Mouse (Mus musculus): ENCODE results near the gene Dnm3. TPM values are rescaled to one million over a fixed set of nuclear protein-coding genes. Genes with fewer than 3 reads are reported as not detected.

Dnm3 gene
- total and polyA plus RNA-seq, 3 experiments: not detected

GRCm38 (mm10) chr1:162469752-162470280 is 8.0 kb downstream of the Dnm3 start:
- Histone ChIP-seq H3K27me3 (ENCODE audit: control insufficient read depth in 1 of 2, insufficient read depth in 2 of 2, low read length in 2 of 2) (peaks cover 0 to 4% of the 10 kb centered on the region in 2 experiments; a peak in 2 of 4 replicates), H3K9me3 (replicated peaks; ENCODE audit: insufficient read depth, low read length) (no peaks in the 10 kb centered on the region), H3K4me1 (ENCODE audit: control insufficient read depth in 1 of 2, insufficient read depth in 2 of 2, low read length in 2 of 2) (no peaks in the 10 kb centered on the region), H3K36me3 (ENCODE audit: control insufficient read depth in 1 of 2, insufficient read depth in 2 of 2, low read length in 2 of 2) (no peaks in the 10 kb centered on the region), H3K79me2 (ENCODE audit: control insufficient read depth, insufficient read depth, low read length, poor library complexity) (no peaks in the 10 kb centered on the region), H3K27ac (ENCODE audit: control insufficient read depth, low read depth, low read length) (no peak overlapping the region), H3K9ac (ENCODE audit: control insufficient read depth, low read depth, low read length, poor library complexity, severe bottlenecking) (no peak overlapping the region), H3K4me3 (ENCODE audit: control insufficient read depth in 1 of 2, insufficient read depth in 1 of 2, low read depth in 2 of 2, low read length in 2 of 2) (no peak overlapping the region)
- TF ChIP-seq TAL1 (IDR thresholded peaks at IDR 0.05; ENCODE audit: low read length) (no peak), POLR2A (IDR thresholded peaks at IDR 0.05; ENCODE audit: control insufficient read depth in 1 of 2, insufficient read depth in 1 of 2, low read depth in 1 of 2, low read length in 2 of 2, poor library complexity in 1 of 2) (no peak)
- no peak for DNase-seq (ENCODE audit: low read depth, low spot score)

- peaks cover 0 to 9% of the 10 kb centered on the region in 2 experiments; a peak in 3 of 4 replicates for H3K27me3 ChIP-seq (ENCODE audit: control insufficient read depth in 1 of 2, insufficient read depth in 2 of 2, low read length in 2 of 2)
Observed at GRCm38 (mm10) chr1:162463676-162464075, 14.2 kb downstream of the Dnm3 start.

GRCm38 (mm10) chr1:162458711-162459110 is 19.1 kb downstream of the Dnm3 start:
- H3K27me3 ChIP-seq (ENCODE audit: control insufficient read depth in 1 of 2, insufficient read depth in 2 of 2, low read length in 2 of 2): no peaks in the 10 kb centered on the region; a peak in 1 of 4 replicates
- no peaks in the 10 kb centered on the region for H3K4me1 ChIP-seq (ENCODE audit: control insufficient read depth in 1 of 2, insufficient read depth in 2 of 2, low read length in 2 of 2)
- TF ChIP-seq JUND (IDR thresholded peaks at IDR 0.05; ENCODE audit: low read depth, low read length): no peak
- no peak for TF ChIP-seq SMC3 (IDR thresholded peaks at IDR 0.05; ENCODE audit: low read depth, low read length)
- no peak for TF ChIP-seq CHD2 (IDR thresholded peaks at IDR 0.05; ENCODE audit: low read length)
- no peak for TF ChIP-seq USF2 (IDR thresholded peaks at IDR 0.05; ENCODE audit: borderline replicate concordance in 1 of 2, insufficient read depth in 1 of 2, low read depth in 1 of 2, low read length in 2 of 2)
- TF ChIP-seq CTCF (IDR thresholded peaks at IDR 0.05 in 2 of 3, conservative IDR thresholded peaks at IDR 0.05 in 1 of 3; ENCODE audit: control insufficient read depth in 1 of 3, insufficient read depth in 1 of 3, low read depth in 2 of 3, low read length in 3 of 3, poor library complexity in 1 of 3, severe bottlenecking in 1 of 3): no peak
- no peak for TF ChIP-seq USF1 (IDR thresholded peaks at IDR 0.05; ENCODE audit: low read depth, low read length)
- TF ChIP-seq ZNF384 (IDR thresholded peaks at IDR 0.05; ENCODE audit: low read depth, low read length): no peak
- no peak for TF ChIP-seq MYC (IDR thresholded peaks at IDR 0.05; ENCODE audit: low read depth, low read length)
- no peak for TF ChIP-seq TBP (IDR thresholded peaks at IDR 0.05; ENCODE audit: low read depth, low read length)
- no peak for TF ChIP-seq ZMIZ1 (IDR thresholded peaks at IDR 0.05; ENCODE audit: low read depth, low read length)
- TF ChIP-seq MXI1 (IDR thresholded peaks at IDR 0.05; ENCODE audit: low read depth, low read length): no peak
- TF ChIP-seq MAFK (IDR thresholded peaks at IDR 0.05; ENCODE audit: borderline replicate concordance, low read depth, low read length): no peak
- TF ChIP-seq MAX (IDR thresholded peaks at IDR 0.05; ENCODE audit: low read length): no peak
- no peak for TF ChIP-seq ETS1 (IDR thresholded peaks at IDR 0.05; ENCODE audit: low read depth, low read length)
- TF ChIP-seq TCF12 (IDR thresholded peaks at IDR 0.05; ENCODE audit: low read depth, low read length): no peak
- no peaks in the 10 kb centered on the region for H3K79me2 ChIP-seq (ENCODE audit: control insufficient read depth, insufficient read depth, low read length, poor library complexity)
- H3K9ac ChIP-seq (ENCODE audit: control insufficient read depth, low read depth, low read length, poor library complexity, severe bottlenecking): no peak overlapping the region
- no peak overlapping the region for H3K4me3 ChIP-seq (ENCODE audit: control insufficient read depth in 1 of 2, insufficient read depth in 1 of 2, low read depth in 2 of 2, low read length in 2 of 2)
- H3K27ac ChIP-seq (ENCODE audit: control insufficient read depth, low read depth, low read length): no peak overlapping the region
- H3K9me3 ChIP-seq (replicated peaks; ENCODE audit: insufficient read depth, low read length): no peaks in the 10 kb centered on the region
- no peaks in the 10 kb centered on the region for H3K36me3 ChIP-seq (ENCODE audit: control insufficient read depth in 1 of 2, insufficient read depth in 2 of 2, low read length in 2 of 2)
- no peak for DNase-seq (ENCODE audit: low read depth, low spot score)

More at GRCm38 (mm10) chr1:162463676-162464075, 14.2 kb downstream of the Dnm3 start:
- Histone ChIP-seq H3K4me1 (ENCODE audit: control insufficient read depth in 1 of 2, insufficient read depth in 2 of 2, low read length in 2 of 2) (no peaks in the 10 kb centered on the region), H3K9ac (ENCODE audit: control insufficient read depth, low read depth, low read length, poor library complexity, severe bottlenecking) (no peak overlapping the region), H3K9me3 (replicated peaks; ENCODE audit: insufficient read depth, low read length) (no peaks in the 10 kb centered on the region), H3K4me3 (ENCODE audit: control insufficient read depth in 1 of 2, insufficient read depth in 1 of 2, low read depth in 2 of 2, low read length in 2 of 2) (no peak overlapping the region), H3K27ac (ENCODE audit: control insufficient read depth, low read depth, low read length) (no peak overlapping the region), H3K79me2 (ENCODE audit: control insufficient read depth, insufficient read depth, low read length, poor library complexity) (no peaks in the 10 kb centered on the region), H3K36me3 (ENCODE audit: control insufficient read depth in 1 of 2, insufficient read depth in 2 of 2, low read length in 2 of 2) (no peaks in the 10 kb centered on the region)
- DNase-seq (ENCODE audit: low read depth, low spot score): no peak
- no peak for TF ChIP-seq CHD2 (IDR thresholded peaks at IDR 0.05; ENCODE audit: low read length)
- TF ChIP-seq ELF1 (IDR thresholded peaks at IDR 0.05; ENCODE audit: low read depth, low read length): no peak
- no peak for TF ChIP-seq SIN3A (IDR thresholded peaks at IDR 0.05; ENCODE audit: low read length)
- TF ChIP-seq JUND (IDR thresholded peaks at IDR 0.05; ENCODE audit: low read depth, low read length): no peak
- TF ChIP-seq ETS1 (IDR thresholded peaks at IDR 0.05; ENCODE audit: low read depth, low read length): no peak
